Mouse (Mus musculus) olfactory bulb, adult 2 months (tissue): ENCODE measurements around the gene Timp4. TPM values are rescaled to one million over a fixed set of nuclear protein-coding genes. Genes with fewer than 3 reads are reported as not detected.

Experiments
- H3K27ac ChIP-seq: fragments of 200-500 bp; 2 replicates; pipeline ENCODE4 v1.5.1; 2012; ENCODE audit warnings: low read depth, low read length; ENCODE audit not compliant: insufficient read depth
- H3K4me1 ChIP-seq: fragments of 200-500 bp; 2 replicates; pipeline ENCODE4 v1.6.1; 2012; ENCODE audit warnings: low read length; ENCODE audit not compliant: control insufficient read depth, insufficient read depth
- H3K4me3 ChIP-seq: fragments of 200-500 bp; 2 replicates; pipeline ENCODE4 v1.5.1; 2012; ENCODE audit warnings: mild to moderate bottlenecking, low read depth, low read length, moderate library complexity; ENCODE audit not compliant: insufficient read depth
- CTCF ChIP-seq: fragments of 200-500 bp; IDR thresholded peaks from 2 replicates; pipeline ENCODE4 v1.5.1; 2012; ENCODE audit warnings: low read depth, mild to moderate bottlenecking, low read length, moderate library complexity; ENCODE audit not compliant: insufficient read depth
- POLR2A ChIP-seq: fragments of 200-500 bp; IDR thresholded peaks from 2 replicates; pipeline ENCODE4 v1.6.1; 2012; ENCODE audit warnings: mild to moderate bottlenecking, low read depth, low read length, moderate library complexity; ENCODE audit not compliant: insufficient read depth
- WGBS: fragments of 180-500 bp; shearing (Covaris S2); methylation state at CpG from one replicate; pipeline ENCODE4 v1.1.7; 2018; 5-methylcytosine and 5-hydroxymethylcytosine counted together
- polyA plus RNA-seq: library from polyadenylated mRNA; stranded (reverse); fragments of >200 nt; gene quantifications from 2 replicates; pipeline ENCODE4 v1.2.4, GENCODE M21; 2012; ENCODE audit warnings: low replicate concordance; ENCODE audit not compliant: missing spikeins, insufficient read depth, insufficient read length

Timp4 gene
- not detected in 2 replicates for polyA plus RNA-seq

GRCm38 (mm10) chr6:115252099-115252873 lies at the start of gene Timp4:
Gene Timp4 (minus strand): TSS chr6:115252205.
- WGBS, result 25% methylated on average over 9 of the region's 10 CpGs
- Histone ChIP-seq H3K4me1 (peaks cover 8% of the 10 kb centered on the region), H3K4me3 (peak within 1 kb of the TSS; percentile 10; the same call in 1 of the 2 replicates), H3K27ac (peak within 1 kb of the TSS; percentile 72)
- TF ChIP-seq CTCF, result no peak
- TF ChIP-seq POLR2A, result no peak

- Histone ChIP-seq H3K27ac (peak overlapping the region; percentile 99), H3K4me3 (no peak overlapping the region), H3K4me1 (peaks cover 13% of the 10 kb centered on the region)
- TF ChIP-seq CTCF, result no peak
- 64% methylated on average over 2 of the region's 2 CpGs for WGBS
These were observed 41.9 kb upstream of the Timp4 start for GRCm38 (mm10) chr6:115293877-115294276.

- Histone ChIP-seq H3K4me1 (peaks cover 13% of the 10 kb centered on the region), H3K4me3 (no peak overlapping the region), H3K27ac (peak overlapping the region; percentile 99)
- no peak for TF ChIP-seq POLR2A
- TF ChIP-seq CTCF, result no peak
- WGBS, result 34% methylated on average over 6 of the region's 6 CpGs
These were observed 40.6 kb upstream of the Timp4 start for GRCm38 (mm10) chr6:115292621-115293020.

GRCm38 (mm10) chr6:115291823-115292222 lies 39.8 kb upstream of the Timp4 start:
- peaks cover 15% of the 10 kb centered on the region for H3K4me1 ChIP-seq
- no peak overlapping the region for H3K4me3 ChIP-seq
- peak overlapping the region; percentile 99 for H3K27ac ChIP-seq
- TF ChIP-seq POLR2A, result no peak
- no peak for TF ChIP-seq CTCF
- WGBS, result 45% methylated on average over 6 of the region's 6 CpGs

- no peak for TF ChIP-seq POLR2A
- TF ChIP-seq CTCF, result no peak
- peaks cover 15% of the 10 kb centered on the region for H3K4me1 ChIP-seq
- WGBS, result 80% methylated on average over 2 of the region's 2 CpGs
- peak overlapping the region; percentile 99 for H3K27ac ChIP-seq
- no peak overlapping the region for H3K4me3 ChIP-seq
These were observed 39.1 kb upstream of the Timp4 start for GRCm38 (mm10) chr6:115291068-115291467.

- Histone ChIP-seq H3K27ac (0 out of 2 replicates have a peak overlapping the region, but pooled peaks have one; percentile 3), H3K4me3 (no peak overlapping the region), H3K4me1 (peaks cover 15% of the 10 kb centered on the region)
- TF ChIP-seq CTCF (no peak), POLR2A (no peak)
- WGBS, result 73% methylated on average over 5 of the region's 5 CpGs
These were observed 38.6 kb upstream of the Timp4 start for GRCm38 (mm10) chr6:115290561-115290960.

- 91% methylated on average over 3 of the region's 3 CpGs for WGBS
These were observed 36.2 kb upstream of the Timp4 start for GRCm38 (mm10) chr6:115288223-115288622.

GRCm38 (mm10) chr6:115286441-115286840 lies 34.4 kb upstream of the Timp4 start:
- Histone ChIP-seq H3K4me1 (peaks cover 5% of the 10 kb centered on the region), H3K27ac (no peak overlapping the region), H3K4me3 (no peak overlapping the region)
- WGBS, result 41% methylated on average over 6 of the region's 6 CpGs
- TF ChIP-seq POLR2A, result no peak

More at GRCm38 (mm10) chr6:115288223-115288622, 36.2 kb upstream of the Timp4 start:
- TF ChIP-seq CTCF (no peak), POLR2A (no peak)
- H3K27ac ChIP-seq, result no peak overlapping the region
- H3K4me1 ChIP-seq, result peaks cover 12% of the 10 kb centered on the region
- H3K4me3 ChIP-seq, result no peak overlapping the region

- Histone ChIP-seq H3K27ac (no peak overlapping the region), H3K4me1 (0 out of 2 replicates have a peak, but pooled peaks cover 2% of the 10 kb centered on the region), H3K4me3 (no peak overlapping the region)
- WGBS, result 42% methylated on average over 2 of the region's 2 CpGs
- no peak for TF ChIP-seq CTCF
- TF ChIP-seq POLR2A, result no peak
These were observed 32.1 kb upstream of the Timp4 start for GRCm38 (mm10) chr6:115284153-115284552.

GRCm38 (mm10) chr6:115279639-115280038 lies 27.6 kb upstream of the Timp4 start:
- Histone ChIP-seq H3K27ac (no peak overlapping the region), H3K4me1 (peaks cover 19% of the 10 kb centered on the region), H3K4me3 (no peak overlapping the region)
- 87% methylated on average over 2 of the region's 2 CpGs for WGBS
- TF ChIP-seq POLR2A (no peak), CTCF (no peak)
